Mouse (Mus musculus) CH12.LX (cell line): ENCODE results near the gene Gm42742.

Experiments used
- CHD2 ChIP-seq: IDR thresholded peaks from 2 replicates; pipeline ENCODE4 v1.6.1; 2011; ENCODE audit warnings: low read length, improper control_type of control experiment
- CTCF ChIP-seq, 2 experiments: IDR thresholded peaks in 1 of 2; conservative IDR thresholded peaks in 1 of 2; 2 replicates each; pipeline ENCODE4 v1.5.1; 2011 to 2012; ENCODE audit warnings: low read depth in 2 of 2, low read length in 2 of 2, improper control_type of control experiment in 1 of 2, inconsistent platforms in 1 of 2, mild to moderate bottlenecking in 1 of 2, moderate library complexity in 1 of 2
- ELF1 ChIP-seq: IDR thresholded peaks from 2 replicates; pipeline ENCODE4 v1.6.1; 2014; ENCODE audit warnings: low read depth, mild to moderate bottlenecking, inconsistent platforms, low read length, improper control_type of control experiment
- EP300 ChIP-seq: IDR thresholded peaks from 2 replicates; pipeline ENCODE4 v1.6.1; 2011; ENCODE audit warnings: low read length, improper control_type of control experiment
- HCFC1 ChIP-seq: IDR thresholded peaks from 2 replicates; pipeline ENCODE4 v1.6.1; 2012; ENCODE audit warnings: low read depth, mild to moderate bottlenecking, inconsistent platforms, low read length, improper control_type of control experiment
- MAFK ChIP-seq: IDR thresholded peaks from 2 replicates; pipeline ENCODE4 v1.6.1; 2011; ENCODE audit warnings: low read length, improper control_type of control experiment; ENCODE audit not compliant: insufficient replicate concordance
- POLR2A ChIP-seq: IDR thresholded peaks from 2 replicates; pipeline ENCODE4 v1.6.1; 2011; ENCODE audit warnings: low read depth, mild to moderate bottlenecking, improper control_type of control experiment, low read length
- SIN3A ChIP-seq: IDR thresholded peaks from 2 replicates; pipeline ENCODE4 v1.6.1; 2012; ENCODE audit warnings: low read length, improper control_type of control experiment, inconsistent platforms
- SMC3 ChIP-seq: IDR thresholded peaks from 2 replicates; pipeline ENCODE4 v1.6.1; 2011; ENCODE audit warnings: low read depth, low read length, improper control_type of control experiment

- TF ChIP-seq SMC3 (no peak), CTCF (conservative IDR thresholded peaks at IDR 0.05 in 1 of 2, IDR thresholded peaks at IDR 0.05 in 1 of 2; ENCODE audit: low read depth in 2 of 2, low read length in 2 of 2) (no peak), SIN3A (no peak), EP300 (no peak), HCFC1 (no peak), MAFK (no peak), ELF1 (no peak), CHD2 (no peak), POLR2A (no peak)
These were observed 9.8 kb downstream of the Gm42742 start for GRCm38 (mm10) chr7:127011051-127011450.
